17 mouse cellular contexts compared by ENCODE assay signal in genomic region chr8:114123611-114124010, GRCm38 (mm10).
"Had no signal": no experiment of that assay in that cellular context is flagged by ENCODE, and none has a peak within 500 bp of the region (broad histone marks: within the 10 kb centered on the region; RNA-seq: fewer than 3 reads in every experiment).

No protein-coding gene starts in this region.

- H3K9me3 ChIP-seq: liver, embryonic 15.5 days; lung, embryonic 15.5 days; midbrain, embryonic 13.5 days; midbrain, embryonic 15.5 days; neural tube, embryonic 12.5 days; stomach, embryonic 15.5 days had no signal

- H3K36me3 ChIP-seq: liver, embryonic 15.5 days; lung, embryonic 15.5 days; midbrain, embryonic 13.5 days; midbrain, embryonic 15.5 days; neural tube, embryonic 12.5 days; stomach, embryonic 15.5 days had no signal

- H3K9ac ChIP-seq: liver, embryonic 15.5 days; liver, postnatal 0 days; lung, embryonic 15.5 days; midbrain, embryonic 13.5 days; midbrain, embryonic 15.5 days; neural tube, embryonic 12.5 days; stomach, embryonic 15.5 days had no signal

- DNase-seq: liver, postnatal 0 days; lung, adult 2 months; lung, postnatal 4 days; right cerebral cortex, adult 18-20 months; right cerebral cortex, postnatal 14 days; thymus, adult 2 months; thymus, postnatal 25 days; thymus, postnatal 4 days had no signal

- H3K4me1 ChIP-seq: liver, embryonic 15.5 days; lung, embryonic 15.5 days; midbrain, embryonic 13.5 days; midbrain, embryonic 15.5 days; neural tube, embryonic 12.5 days; stomach, embryonic 15.5 days had no signal

- H3K27ac ChIP-seq: liver, embryonic 15.5 days; lung, embryonic 15.5 days; midbrain, embryonic 13.5 days; midbrain, embryonic 15.5 days; neural tube, embryonic 12.5 days; stomach, embryonic 15.5 days; stomach, postnatal 0 days had no signal

- H3K4me3 ChIP-seq: liver, embryonic 15.5 days; lung, embryonic 15.5 days; midbrain, embryonic 13.5 days; midbrain, embryonic 15.5 days; neural tube, embryonic 12.5 days; stomach, embryonic 15.5 days had no signal

- H3K27me3 ChIP-seq: liver, embryonic 15.5 days; lung, embryonic 15.5 days; midbrain, embryonic 13.5 days; midbrain, embryonic 15.5 days; neural tube, embryonic 12.5 days; stomach, embryonic 15.5 days had no signal

- ATAC-seq: liver, postnatal 0 days; lung, postnatal 0 days; midbrain, embryonic 13.5 days; midbrain, embryonic 15.5 days had no signal

- H3K4me2 ChIP-seq: liver, embryonic 15.5 days; lung, embryonic 15.5 days; midbrain, embryonic 11.5 days; midbrain, embryonic 13.5 days; midbrain, embryonic 15.5 days; neural tube, embryonic 12.5 days; stomach, embryonic 15.5 days had no signal
